Mouse (Mus musculus) bone marrow, adult 2 months (tissue): Measurements from ENCODE around the gene Ica1. TPM values are rescaled to one million over a fixed set of nuclear protein-coding genes. Genes with fewer than 3 reads are reported as not detected.

Source experiments
- H3K27ac ChIP-seq: fragments of 200-500 bp; 2 replicates; pipeline ENCODE4 v1.5.1; 2012; ENCODE audit warnings: low read depth, mild to moderate bottlenecking, control low read depth, inconsistent platforms, low read length; ENCODE audit not compliant: control insufficient read depth, poor library complexity, insufficient read depth
- H3K4me1 ChIP-seq: fragments of 200-500 bp; 2 replicates; pipeline ENCODE4 v1.6.1; 2011; ENCODE audit warnings: low read length; ENCODE audit not compliant: control insufficient read depth, insufficient read depth
- H3K4me3 ChIP-seq: fragments of 200-500 bp; replicated peaks from 2 replicates; pipeline ENCODE3; 2011; ENCODE audit warnings: mild to moderate bottlenecking, low read depth, low read length, control low read depth; ENCODE audit not compliant: control insufficient read depth
- CTCF ChIP-seq: fragments of 200-500 bp; IDR thresholded peaks from 2 replicates; pipeline ENCODE4 v1.5.1; 2011; ENCODE audit warnings: low read length, control low read depth; ENCODE audit not compliant: control insufficient read depth, insufficient read depth
- POLR2A ChIP-seq: fragments of 200-500 bp; IDR thresholded peaks from 2 replicates; pipeline ENCODE4 v1.6.1; 2011; ENCODE audit warnings: low read depth, mild to moderate bottlenecking, control low read depth, low read length, borderline replicate concordance; ENCODE audit not compliant: control insufficient read depth
- WGBS: fragments of 180-500 bp; shearing (Covaris S2); methylation state at CpG from one replicate; pipeline ENCODE4 v1.1.7; 2018; 5-methylcytosine and 5-hydroxymethylcytosine counted together
- polyA plus RNA-seq: library from polyadenylated mRNA; stranded (reverse); fragments of >200 nt; gene quantifications from 2 replicates; pipeline ENCODE4 v1.2.4, GENCODE M21; 2011; ENCODE audit warnings: low replicate concordance; ENCODE audit not compliant: missing spikeins, insufficient read depth, insufficient read length

Gene Ica1
- polyA plus RNA-seq, 1 experiment, result 14.6 TPM

DNA sequence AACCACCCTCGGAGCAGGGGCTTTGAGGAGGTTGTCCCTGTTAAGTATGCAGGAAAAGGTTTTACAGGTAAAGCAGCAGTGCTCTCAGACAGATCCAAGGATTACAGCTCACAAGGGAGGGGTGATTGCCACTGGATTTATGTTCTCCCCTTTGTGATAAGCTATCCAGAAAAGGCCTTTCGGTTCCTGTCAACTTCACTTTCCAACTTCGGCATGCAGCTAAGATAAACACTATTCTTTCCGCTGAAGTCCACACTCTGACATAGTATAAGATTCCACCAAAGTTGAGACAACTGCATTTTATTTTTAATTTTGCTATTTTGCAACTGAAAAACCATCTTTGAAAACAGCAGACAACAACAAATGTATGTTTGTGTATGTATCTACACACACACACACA lies 119.9 kb downstream of the Ica1 start:
- no peak overlapping the region for H3K27ac ChIP-seq
- TF ChIP-seq POLR2A (no peak), CTCF (no peak)
- H3K4me1 ChIP-seq, result no peaks in the 10 kb centered on the region; the same call in 1 of the 2 replicates
- H3K4me3 ChIP-seq, result no peak overlapping the region
- WGBS, result 83% methylated on average over 4 of the region's 4 CpGs

DNA sequence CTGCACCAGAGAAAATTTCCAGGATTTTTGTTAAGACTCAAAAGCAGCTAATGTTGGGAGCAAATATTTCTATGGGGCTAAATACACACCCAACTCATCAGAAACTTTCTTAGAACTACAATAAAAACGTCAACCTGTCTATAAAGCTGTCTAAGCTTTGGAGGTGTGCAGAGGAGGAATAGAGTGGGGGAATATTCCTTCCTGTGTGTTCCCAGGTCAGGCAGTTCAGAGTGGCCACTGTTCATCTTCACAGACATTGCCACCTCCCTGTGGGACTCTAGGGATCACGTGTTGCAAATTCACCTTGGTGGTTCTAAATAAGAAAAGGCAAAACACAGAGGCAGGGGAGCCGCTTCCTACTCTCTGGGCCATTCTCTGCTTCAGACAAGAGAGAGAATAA lies 120.8 kb downstream of the Ica1 start:
- no peak overlapping the region for H3K27ac ChIP-seq
- no peak overlapping the region for H3K4me3 ChIP-seq
- no peaks in the 10 kb centered on the region; the same call in 1 of the 2 replicates for H3K4me1 ChIP-seq
- WGBS, result 78% methylated on average over 3 of the region's 3 CpGs
- TF ChIP-seq CTCF, result no peak

DNA sequence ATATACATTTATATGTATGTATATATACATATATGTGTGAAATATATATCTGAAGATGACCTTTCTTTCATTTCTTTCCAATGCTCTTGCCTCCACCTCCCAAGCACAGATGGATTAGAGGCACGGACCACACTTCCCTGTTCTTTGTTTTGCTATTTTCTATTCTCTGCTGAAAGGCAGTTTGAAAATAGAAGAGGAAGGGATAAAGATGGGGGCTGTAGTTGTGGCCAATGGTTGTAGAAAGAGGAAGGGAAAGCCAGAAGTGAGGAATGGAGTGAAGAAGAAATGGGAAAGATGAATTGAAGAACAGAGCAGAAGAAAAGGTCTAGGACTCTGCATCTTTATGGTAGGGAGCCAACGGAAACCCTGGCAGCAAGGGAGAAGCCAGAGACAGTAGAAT lies 122.8 kb downstream of the Ica1 start:
- no peak overlapping the region for H3K27ac ChIP-seq
- 81% methylated on average over 2 of the region's 2 CpGs for WGBS
- H3K4me3 ChIP-seq, result no peak overlapping the region

DNA sequence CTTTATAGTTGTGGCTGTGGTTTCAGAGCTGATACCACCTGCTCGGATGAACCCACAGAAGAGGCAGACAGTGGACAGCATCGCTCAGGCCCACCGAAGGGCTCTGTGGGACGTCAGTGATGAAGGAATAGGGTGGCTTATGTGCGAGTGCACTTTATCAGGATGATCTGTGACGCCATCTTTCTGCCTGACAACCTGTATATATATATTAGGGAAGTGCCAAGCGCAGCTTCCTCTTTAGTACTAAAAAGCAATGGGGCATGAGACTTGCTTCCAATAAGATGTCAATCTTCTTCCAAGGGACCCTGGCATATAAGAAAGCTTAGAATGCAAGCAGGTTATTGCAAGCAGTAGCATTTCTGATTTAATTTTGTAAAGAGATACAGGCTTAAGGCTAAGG lies 127.9 kb downstream of the Ica1 start:
- no peak overlapping the region for H3K27ac ChIP-seq
- WGBS, result 65% methylated on average over 7 of the region's 7 CpGs

More for the DNA sequence above, 122.8 kb downstream of the Ica1 start:
- H3K4me1 ChIP-seq, result no peaks in the 10 kb centered on the region; the same call in 1 of the 2 replicates
- no peak for TF ChIP-seq CTCF
- no peak for TF ChIP-seq POLR2A

DNA sequence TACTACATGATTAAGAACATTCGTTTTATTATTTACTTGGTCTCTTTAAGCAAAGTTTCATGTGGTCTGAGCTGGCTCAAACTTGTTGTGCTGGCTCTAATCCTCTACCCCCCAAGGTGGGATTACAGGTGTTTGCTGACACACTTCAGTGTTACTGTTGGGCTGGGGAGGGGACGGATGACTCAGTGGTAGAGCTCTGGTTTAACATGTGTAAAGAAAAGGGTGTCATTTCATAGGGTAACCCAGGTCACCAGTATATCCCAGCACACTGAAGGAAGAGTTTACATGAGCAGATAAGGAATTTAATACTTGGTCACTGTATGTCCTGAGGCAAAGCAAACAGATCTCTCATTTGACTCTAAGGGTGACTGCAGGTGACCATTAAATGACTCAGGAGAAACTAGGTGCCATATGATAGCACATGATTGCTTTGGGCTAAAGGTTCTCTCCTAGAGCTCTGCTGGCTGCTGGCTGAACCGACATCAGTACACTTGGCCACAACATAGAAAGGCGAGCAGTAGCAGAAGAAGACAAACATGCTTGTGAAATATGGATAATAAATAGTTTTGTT lies 128.9 kb downstream of the Ica1 start:
- no peaks in the 10 kb centered on the region for H3K4me1 ChIP-seq
- 82% methylated on average over 4 of the region's 4 CpGs for WGBS
- no peak overlapping the region for H3K27ac ChIP-seq
- no peak overlapping the region for H3K4me3 ChIP-seq
- TF ChIP-seq CTCF (no peak), POLR2A (no peak)

More for the DNA sequence above, 127.9 kb downstream of the Ica1 start:
- no peak for TF ChIP-seq CTCF
- no peak for TF ChIP-seq POLR2A
- Histone ChIP-seq H3K4me1 (no peaks in the 10 kb centered on the region; the same call in 1 of the 2 replicates), H3K4me3 (no peak overlapping the region)

DNA sequence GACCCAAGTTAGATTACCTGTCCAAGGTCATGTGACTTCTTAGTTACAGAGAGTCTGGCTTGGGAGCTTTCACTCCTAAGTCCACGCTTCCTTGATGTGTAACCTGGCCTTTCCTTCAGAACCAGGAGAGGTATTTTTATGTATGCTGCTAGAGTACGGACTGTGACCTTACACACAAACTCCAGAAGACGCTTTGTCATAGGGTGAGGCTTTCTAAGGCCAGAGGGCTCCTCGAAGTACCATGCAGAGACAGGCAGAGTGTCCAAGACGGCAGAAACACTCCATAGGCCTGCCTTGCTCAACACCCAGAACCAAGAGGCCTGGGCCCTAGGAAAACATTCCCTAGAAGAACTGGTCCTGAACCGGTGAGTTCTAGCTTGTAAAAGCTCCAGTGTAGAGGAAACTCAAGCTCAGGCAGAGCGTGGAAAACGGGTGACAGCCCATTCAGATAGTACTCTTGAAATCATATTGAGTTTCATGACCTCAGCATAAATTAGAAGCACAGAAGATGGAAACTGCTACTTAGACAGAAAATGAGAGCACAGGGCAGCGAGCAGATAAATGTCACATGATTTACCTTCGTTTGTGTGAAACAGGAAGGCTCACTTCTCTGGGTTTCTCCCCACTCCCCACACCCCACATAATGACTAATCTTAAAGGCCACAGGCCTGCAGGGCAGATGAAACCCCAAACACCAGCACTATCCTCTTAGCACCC lies 129.9 kb downstream of the Ica1 start:
- Histone ChIP-seq H3K4me1 (no peaks in the 10 kb centered on the region), H3K27ac (no peak overlapping the region), H3K4me3 (no peak overlapping the region)
- TF ChIP-seq POLR2A (no peak), CTCF (no peak)
- WGBS, result 74% methylated on average over 10 of the region's 10 CpGs

DNA sequence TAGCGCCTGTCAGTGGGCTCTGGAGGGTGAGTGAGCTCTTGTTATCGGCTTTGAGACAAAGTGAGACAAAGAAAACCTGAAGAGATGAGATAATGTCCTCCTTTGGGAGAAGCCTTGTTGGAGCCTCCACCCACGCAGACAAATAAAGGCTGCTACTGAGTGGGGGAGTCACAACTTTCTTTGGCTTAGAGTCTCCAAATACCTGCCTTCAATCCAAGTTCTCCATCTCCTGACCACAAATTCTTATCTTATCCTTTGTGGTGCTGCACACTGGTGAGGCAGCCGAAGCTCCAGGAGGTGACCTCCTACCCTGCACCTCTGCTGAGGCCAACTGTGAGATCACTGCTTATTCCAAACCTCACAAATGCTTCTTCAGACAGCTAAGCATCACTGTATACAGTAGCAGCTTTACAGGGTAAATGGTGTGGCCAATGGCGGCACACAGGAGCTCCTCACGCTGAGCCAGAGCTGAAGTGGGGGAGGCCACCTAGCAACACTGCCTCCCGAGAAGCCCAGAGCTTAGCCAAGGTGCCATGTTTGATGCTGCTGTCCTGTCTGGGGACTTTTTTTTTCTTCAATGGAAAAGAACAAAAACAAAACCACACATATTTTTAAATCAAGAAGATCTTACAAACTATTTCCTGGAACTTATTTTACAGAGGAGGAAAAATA lies 130.6 kb downstream of the Ica1 start:
- no peaks in the 10 kb centered on the region for H3K4me1 ChIP-seq
- WGBS, result 68% methylated on average over 7 of the region's 7 CpGs
- H3K27ac ChIP-seq, result no peak overlapping the region
- no peak overlapping the region for H3K4me3 ChIP-seq
- TF ChIP-seq CTCF (no peak), POLR2A (no peak)

DNA sequence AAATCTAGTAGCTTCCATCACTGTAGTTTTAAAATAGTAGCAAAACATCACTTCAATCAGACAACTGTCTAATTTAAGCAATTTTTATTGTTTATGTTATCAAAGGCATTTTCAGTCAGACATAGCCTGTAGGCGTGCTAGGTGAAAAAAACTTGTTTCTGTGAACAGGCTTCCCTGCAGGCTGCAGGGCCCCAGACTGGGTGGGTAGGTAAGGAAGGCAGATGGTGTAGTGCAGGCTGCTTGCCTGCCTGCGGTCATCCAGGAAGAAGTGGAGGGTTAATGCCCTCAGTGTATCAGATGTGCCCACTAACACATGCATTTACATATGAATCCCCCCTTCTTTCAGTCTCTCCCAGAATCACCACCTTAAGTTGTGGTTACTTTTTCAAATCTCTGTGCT lies 132.6 kb downstream of the Ica1 start:
- Histone ChIP-seq H3K4me3 (no peak overlapping the region), H3K27ac (no peak overlapping the region), H3K4me1 (no peaks in the 10 kb centered on the region)
- 78% methylated on average over 2 of the region's 2 CpGs for WGBS
- TF ChIP-seq POLR2A, result no peak
- TF ChIP-seq CTCF, result no peak
